Mouse (Mus musculus): Measurements from ENCODE around the gene Shank2.

- no peak for TF ChIP-seq ZC3H11A (IDR thresholded peaks at IDR 0.05; ENCODE audit: borderline replicate concordance, low read depth, low read length)
- TF ChIP-seq MAFK (IDR thresholded peaks at IDR 0.05; ENCODE audit: insufficient read depth, low read depth, low read length) = no peak
Observed at GRCm38 (mm10) chr7:144316797-144317196, 315.1 kb downstream of the Shank2 start.
